Mouse (Mus musculus) c-Kit-positive CD71-positive TER-119-negative erythroid progenitor cells, embryonic 14.5 days (primary cell): ENCODE data around the gene Vmn1r55.
"Not testable (repeated sequence)": the region's sequence is repeated elsewhere in the genome, so short reads cannot be mapped to it uniquely, and the experiment has no call there.

Source experiments
- DNase-seq: peaks from one replicate; pipeline ENCODE4 v3.0.0-alpha.2; 2013; ENCODE audit warnings: low read depth

Gene Vmn1r55

GRCm38 (mm10) chr7:5149570-5149969 is at the start of gene Vmn1r55:
Gene Vmn1r55 (minus strand): TSS chr7:5149670.
- DNase-seq: not testable (repeated sequence)

GRCm38 (mm10) chr7:5196647-5197046 is 47.2 kb upstream of the Vmn1r55 start, which contains the start of gene Vmn1r56:
Gene Vmn1r56 (minus strand): TSS chr7:5196747.
- not testable (repeated sequence) for DNase-seq

- peak; percentile 30 for DNase-seq
Observed at GRCm38 (mm10) chr7:5125549-5126406, 23.7 kb downstream of the Vmn1r55 start, which contains the start of gene Rasl2-9. Gene Rasl2-9 (minus strand): TSS chr7:5125950.

GRCm38 (mm10) chr7:5125078-5125477 is 24.4 kb downstream of the Vmn1r55 start:
- no peak for DNase-seq

GRCm38 (mm10) chr7:5116850-5117249 is 32.6 kb downstream of the Vmn1r55 start, which contains the start of gene Rfpl4:
Gene Rfpl4 (minus strand): TSS chr7:5116950.
- DNase-seq: no peak

GRCm38 (mm10) chr7:5112701-5113100 is 36.8 kb downstream of the Vmn1r55 start:
- no peak for DNase-seq

GRCm38 (mm10) chr7:5109301-5109700 is 40.2 kb downstream of the Vmn1r55 start:
- no peak for DNase-seq

GRCm38 (mm10) chr7:5108272-5108671 is 41.2 kb downstream of the Vmn1r55 start:
- DNase-seq: no peak

GRCm38 (mm10) chr7:5102564-5102963 is 46.9 kb downstream of the Vmn1r55 start:
- DNase-seq: no peak

- no peak for DNase-seq
Observed at GRCm38 (mm10) chr7:5101066-5101663, 48.3 kb downstream of the Vmn1r55 start.

GRCm38 (mm10) chr7:5099796-5100195 is 49.7 kb downstream of the Vmn1r55 start:
- DNase-seq: no peak

GRCm38 (mm10) chr7:5098769-5099168 is 50.7 kb downstream of the Vmn1r55 start:
- DNase-seq: no peak

- DNase-seq: no peak
Observed at GRCm38 (mm10) chr7:5092831-5093510, 56.5 kb downstream of the Vmn1r55 start.

GRCm38 (mm10) chr7:5092381-5092780 is 57.1 kb downstream of the Vmn1r55 start:
- DNase-seq: no peak

- no peak for DNase-seq
Observed at GRCm38 (mm10) chr7:5091008-5091728, 58.3 kb downstream of the Vmn1r55 start.

GRCm38 (mm10) chr7:5089853-5090252 is 59.6 kb downstream of the Vmn1r55 start:
- DNase-seq: no peak

GRCm38 (mm10) chr7:5087886-5088285 is 61.6 kb downstream of the Vmn1r55 start:
- no peak for DNase-seq

- DNase-seq: no peak
Observed at GRCm38 (mm10) chr7:5086921-5087440, 62.5 kb downstream of the Vmn1r55 start.

GRCm38 (mm10) chr7:5085512-5085911 is 64.0 kb downstream of the Vmn1r55 start:
- no peak for DNase-seq

GRCm38 (mm10) chr7:5083325-5084105 is 66.0 kb downstream of the Vmn1r55 start:
- no peak for DNase-seq

GRCm38 (mm10) chr7:5081939-5082338 is 67.5 kb downstream of the Vmn1r55 start:
- DNase-seq: no peak
